9 mouse cellular contexts compared by ENCODE assay signal in genomic region chr17:56829795-56830194, GRCm38 (mm10). TPM values are rescaled to one million over a fixed set of nuclear protein-coding genes. Genes with fewer than 3 reads are reported as not detected.
DNase-seq lines count a peak whose midpoint lies in the region; ATAC-seq and TF ChIP-seq lines count a peak whose summit lies in the region.
"Had no signal": no experiment of that assay in that cellular context is flagged by ENCODE, and none has a peak within 500 bp of the region (broad histone marks: within the 10 kb centered on the region; RNA-seq: fewer than 3 reads in every experiment).

No protein-coding gene starts in this region.

- H3K4me3 ChIP-seq in erythroblast, embryonic 14.5 days (replicated peaks) = peak overlapping the region; percentile 93
- H3K4me3 ChIP-seq in ES-Bruce4 (ENCODE audit: low read depth, low read length) = peak overlapping the region; percentile 71
- peak overlapping the region; percentile 79 for H3K4me3 ChIP-seq in embryonic facial prominence, embryonic 10.5 days
- H3K4me3 ChIP-seq in hindbrain, postnatal 0 days (ENCODE audit: low read length) = peak overlapping the region; percentile 66
- peak overlapping the region; percentile 66 for H3K4me3 ChIP-seq in midbrain, embryonic 16.5 days (ENCODE audit: low read depth, low read length)

- H3K4me2 ChIP-seq in hindbrain, postnatal 0 days (ENCODE audit: low read depth, low read length) = peak overlapping the region; percentile 85
- H3K4me2 ChIP-seq in midbrain, embryonic 16.5 days (ENCODE audit: low read length) = peak overlapping the region; percentile 88

- peaks cover 59% of the 10 kb centered on the region for H3K4me1 ChIP-seq in erythroblast, embryonic 14.5 days (ENCODE audit: control insufficient read depth)
- peaks cover 7% of the 10 kb centered on the region for H3K4me1 ChIP-seq in ES-Bruce4 (ENCODE audit: control insufficient read depth, insufficient read depth, low read length)
- H3K4me1 ChIP-seq in embryonic facial prominence, embryonic 10.5 days = peaks cover 19% of the 10 kb centered on the region
- H3K4me1 ChIP-seq in hindbrain, postnatal 0 days (ENCODE audit: insufficient read depth, low read length) = no peaks in the 10 kb centered on the region
- H3K4me1 ChIP-seq in midbrain, embryonic 16.5 days (ENCODE audit: control insufficient read depth, insufficient read depth, low read length) = peaks cover 15% of the 10 kb centered on the region

- H3K27me3 ChIP-seq in erythroblast, embryonic 14.5 days (ENCODE audit: control insufficient read depth) = peaks cover 5% of the 10 kb centered on the region; the same call in 1 of the 2 replicates
- H3K27me3 ChIP-seq in ES-Bruce4 (ENCODE audit: control insufficient read depth, insufficient read depth, low read length, poor library complexity, severe bottlenecking) = no peaks in the 10 kb centered on the region
- H3K27me3 ChIP-seq in embryonic facial prominence, embryonic 10.5 days (replicated peaks; ENCODE audit: low read depth, poor library complexity, severe bottlenecking) = peaks cover 59% of the 10 kb centered on the region
- no peaks in the 10 kb centered on the region for H3K27me3 ChIP-seq in hindbrain, postnatal 0 days (ENCODE audit: insufficient read depth, low read length)
- H3K27me3 ChIP-seq in midbrain, embryonic 16.5 days (ENCODE audit: control insufficient read depth, insufficient read depth, low read depth, low read length) = peaks cover 6% of the 10 kb centered on the region

- DNase-seq in embryonic facial prominence, embryonic 10.5 days (ENCODE audit: low spot score) = peak; percentile 63
- DNase-seq in hindbrain, postnatal 0 days (ENCODE audit: low spot score) = peak; percentile 31
- DNase-seq in yolk sac, embryonic 10.5 days (ENCODE audit: low spot score) = no peak

- H3K27ac ChIP-seq in ES-Bruce4 (ENCODE audit: insufficient read depth, low read length) = no peak overlapping the region
- no peak overlapping the region for H3K27ac ChIP-seq in embryonic facial prominence, embryonic 10.5 days (replicated peaks)
- H3K27ac ChIP-seq in hindbrain, postnatal 0 days = no peak overlapping the region
- H3K27ac ChIP-seq in midbrain, embryonic 16.5 days (ENCODE audit: low read length) = no peak overlapping the region
- H3K27ac ChIP-seq: macrophage had no signal

- peaks cover 44% of the 10 kb centered on the region for H3K36me3 ChIP-seq in erythroblast, embryonic 14.5 days (ENCODE audit: control insufficient read depth)
- no peaks in the 10 kb centered on the region for H3K36me3 ChIP-seq in ES-Bruce4 (ENCODE audit: control insufficient read depth, insufficient read depth, low read length, poor library complexity, severe bottlenecking)
- no peaks in the 10 kb centered on the region for H3K36me3 ChIP-seq in embryonic facial prominence, embryonic 10.5 days (replicated peaks)
- no peaks in the 10 kb centered on the region for H3K36me3 ChIP-seq in hindbrain, postnatal 0 days (ENCODE audit: insufficient read depth, low read length)
- H3K36me3 ChIP-seq in midbrain, embryonic 16.5 days (ENCODE audit: control insufficient read depth, insufficient read depth, low read length) = no peaks in the 10 kb centered on the region

- H3K9me3 ChIP-seq in erythroblast, embryonic 14.5 days (ENCODE audit: control insufficient read depth, low read length) = no peaks in the 10 kb centered on the region
- H3K9me3 ChIP-seq in ES-Bruce4 (replicated peaks; ENCODE audit: control insufficient read depth, insufficient read depth, low read length, poor library complexity, severe bottlenecking) = no peaks in the 10 kb centered on the region
- no peaks in the 10 kb centered on the region for H3K9me3 ChIP-seq in embryonic facial prominence, embryonic 10.5 days
- no peaks in the 10 kb centered on the region for H3K9me3 ChIP-seq in hindbrain, postnatal 0 days (ENCODE audit: low read length)
- H3K9me3 ChIP-seq in midbrain, embryonic 16.5 days (replicated peaks; ENCODE audit: control insufficient read depth, low read length, poor library complexity, severe bottlenecking) = no peaks in the 10 kb centered on the region

- no peak for TF ChIP-seq EP300 in ES-Bruce4 (IDR thresholded peaks at IDR 0.05; ENCODE audit: insufficient read depth, low read depth, low read length)

- TF ChIP-seq POLR2A in ES-Bruce4 (IDR thresholded peaks at IDR 0.05; ENCODE audit: insufficient read depth, low read length) = no peak

- TF ChIP-seq CTCF in ES-Bruce4 (IDR thresholded peaks at IDR 0.05; ENCODE audit: low read depth, low read length) = no peak
- TF ChIP-seq CTCF in hindbrain, postnatal 0 days (IDR thresholded peaks at IDR 0.05; ENCODE audit: low read depth) = no peak

- peak overlapping the region; percentile 83 for H3K9ac ChIP-seq in ES-Bruce4 (ENCODE audit: low read depth, poor library complexity, severe bottlenecking)
- H3K9ac ChIP-seq in hindbrain, postnatal 0 days (replicated peaks; ENCODE audit: low read length) = peak overlapping the region; percentile 31; the same call in 1 of the 2 replicates
- H3K9ac ChIP-seq in midbrain, embryonic 16.5 days (ENCODE audit: low read depth, low read length) = peak overlapping the region; percentile 2

- ATAC-seq in erythroblast, adult 5-6 weeks (replicated peaks; ENCODE audit: low FRiP score, poor library complexity, severe bottlenecking) = no peak
- no peak for ATAC-seq in hindbrain, postnatal 0 days
- no peak for ATAC-seq in midbrain, embryonic 16.5 days
- ATAC-seq in megakaryocyte, adult 5-6 weeks (ENCODE audit: poor library complexity, severe bottlenecking) = no peak

- under 1% methylated on average over 27 of the region's 27 CpGs for WGBS in embryonic facial prominence, embryonic 10.5 days
- WGBS in hindbrain, postnatal 0 days = under 1% methylated on average over 27 of the region's 27 CpGs
- under 1% methylated on average over 27 of the region's 27 CpGs for WGBS in midbrain, embryonic 16.5 days

RNA-seq across cellular contexts. Expression of gene Rfx2, which starts 1.0 kb away (rescaled TPM):
- polyA plus RNA-seq in erythroblast, embryonic 14.5 days (2012) = 26.9 and 29.2 TPM in 2 replicates
- total RNA-seq in erythroblast, adult 5-6 weeks (2015; ENCODE audit: low replicate concordance) = 21.5 and 25.7 TPM in 2 replicates
- total RNA-seq in erythroblast, adult 5-6 weeks (2017; ENCODE audit: low replicate concordance) = 26.1 and 39.6 TPM in 2 replicates
- polyA plus RNA-seq in ES-Bruce4 (2011; ENCODE audit: insufficient read depth, insufficient read length, low read depth, missing spikeins) = 27.5 and 30.5 TPM in 2 replicates
- polyA plus RNA-seq in embryonic facial prominence, embryonic 10.5 days (2016; fragmentation: Nextera tagmentation; extraction: Ambion mirVana) = 4.0 and 5.3 TPM in 2 replicates
- 4.9 and 9.8 TPM in 2 replicates for total RNA-seq in hindbrain, postnatal 0 days (2014; rRNA removed)
- 3.7 and 4.4 TPM in 2 replicates for polyA plus RNA-seq in hindbrain, postnatal 0 days (2015; fragmentation: Nextera tagmentation; extraction: Ambion mirVana)
- 3.9 and 4.8 TPM in 2 replicates for polyA plus RNA-seq in midbrain, embryonic 16.5 days (2015; fragmentation: Nextera tagmentation; extraction: Ambion mirVana)
- 5.0 and 5.2 TPM in 2 replicates for total RNA-seq in megakaryocyte, adult 5-6 weeks (2015)
- 1.7 and 2.8 TPM in 2 replicates for total RNA-seq in megakaryocyte, adult 5-6 weeks (2017)

RNA-seq across cellular contexts. Expression of gene Acsbg2, which starts 44.5 kb away (rescaled TPM):
- not detected in 2 replicates for polyA plus RNA-seq in erythroblast, embryonic 14.5 days (2012)
- total RNA-seq in erythroblast, adult 5-6 weeks (2015; ENCODE audit: low replicate concordance) = not detected in 2 replicates
- total RNA-seq in erythroblast, adult 5-6 weeks (2017; ENCODE audit: low replicate concordance) = not detected in 2 replicates
- polyA plus RNA-seq in ES-Bruce4 (2011; ENCODE audit: insufficient read depth, insufficient read length, low read depth, missing spikeins) = 0.46 and 0.68 TPM in 2 replicates
- polyA plus RNA-seq in embryonic facial prominence, embryonic 10.5 days (2016; fragmentation: Nextera tagmentation; extraction: Ambion mirVana) = not detected in 2 replicates
- not detected in 2 replicates for total RNA-seq in hindbrain, postnatal 0 days (2014; rRNA removed)
- not detected in 2 replicates for polyA plus RNA-seq in hindbrain, postnatal 0 days (2015; fragmentation: Nextera tagmentation; extraction: Ambion mirVana)
- polyA plus RNA-seq in midbrain, embryonic 16.5 days (2015; fragmentation: Nextera tagmentation; extraction: Ambion mirVana) = not detected in 2 replicates
- not detected in 2 replicates for total RNA-seq in megakaryocyte, adult 5-6 weeks (2015)
- total RNA-seq in megakaryocyte, adult 5-6 weeks (2017) = not detected in 2 replicates
- polyA plus RNA-seq: macrophage had no signal

RNA-seq across cellular contexts. Expression of gene 1700061G19Rik, which starts 45.5 kb away (rescaled TPM):
- polyA plus RNA-seq in erythroblast, embryonic 14.5 days (2012) = not detected in 2 replicates
- total RNA-seq in erythroblast, adult 5-6 weeks (2015; ENCODE audit: low replicate concordance) = not detected in 2 replicates
- not detected in 2 replicates for total RNA-seq in erythroblast, adult 5-6 weeks (2017; ENCODE audit: low replicate concordance)
- polyA plus RNA-seq in ES-Bruce4 (2011; ENCODE audit: insufficient read depth, insufficient read length, low read depth, missing spikeins) = 8.0 and 8.4 TPM in 2 replicates
- 0.44 and 0.52 TPM in 2 replicates for polyA plus RNA-seq in embryonic facial prominence, embryonic 10.5 days (2016; fragmentation: Nextera tagmentation; extraction: Ambion mirVana)
- total RNA-seq in hindbrain, postnatal 0 days (2014; rRNA removed) = not detected in 2 replicates
- polyA plus RNA-seq in hindbrain, postnatal 0 days (2015; fragmentation: Nextera tagmentation; extraction: Ambion mirVana) = 0.34 and 0.35 TPM in 2 replicates
- polyA plus RNA-seq in midbrain, embryonic 16.5 days (2015; fragmentation: Nextera tagmentation; extraction: Ambion mirVana) = 0.57 and 0.63 TPM in 2 replicates
- 0.32 and 0.40 TPM in 2 replicates for total RNA-seq in megakaryocyte, adult 5-6 weeks (2015)
- total RNA-seq in megakaryocyte, adult 5-6 weeks (2017) = 0.07 and 0.53 TPM in 2 replicates
- polyA plus RNA-seq: macrophage had no signal

RNA-seq across cellular contexts. Expression of gene Prr22, which starts 59.7 kb away (rescaled TPM):
- polyA plus RNA-seq in erythroblast, embryonic 14.5 days (2012) = 0.66 and 0.78 TPM in 2 replicates
- not detected in 2 replicates for total RNA-seq in erythroblast, adult 5-6 weeks (2015; ENCODE audit: low replicate concordance)
- not detected in 2 replicates for total RNA-seq in erythroblast, adult 5-6 weeks (2017; ENCODE audit: low replicate concordance)
- not detected in 2 replicates for polyA plus RNA-seq in ES-Bruce4 (2011; ENCODE audit: insufficient read depth, insufficient read length, low read depth, missing spikeins)
- polyA plus RNA-seq in embryonic facial prominence, embryonic 10.5 days (2016; fragmentation: Nextera tagmentation; extraction: Ambion mirVana) = 1.7 and 1.8 TPM in 2 replicates
- total RNA-seq in hindbrain, postnatal 0 days (2014; rRNA removed) = 0.21 and 2.6 TPM in 2 replicates
- 0.46 and 0.87 TPM in 2 replicates for polyA plus RNA-seq in hindbrain, postnatal 0 days (2015; fragmentation: Nextera tagmentation; extraction: Ambion mirVana)
- 0.97 and 1.1 TPM in 2 replicates for polyA plus RNA-seq in midbrain, embryonic 16.5 days (2015; fragmentation: Nextera tagmentation; extraction: Ambion mirVana)
- 0.32 and 0.85 TPM in 2 replicates for total RNA-seq in megakaryocyte, adult 5-6 weeks (2015)
- not detected in 2 replicates for total RNA-seq in megakaryocyte, adult 5-6 weeks (2017)
- polyA plus RNA-seq: macrophage had no signal

Comparison
In these comparisons a context has a peak if more than half of its experiments do, and no peak if none do; other contexts are left out.
1. H3K9ac ChIP-seq: peak in every context shown above with its lines; median percentile 83 in ES-Bruce4; 31 in hindbrain, postnatal 0 days; 2 in midbrain, embryonic 16.5 days.